In genomic region chr11:112779762-112780161, GRCm38 (mm10) we compare ENCODE assay signal across 8 mouse cellular contexts. TPM values are rescaled to one million over a fixed set of nuclear protein-coding genes. Genes with fewer than 3 reads are reported as not detected.
A peak's percentile ranks its signal among the peaks of the same experiment; 100 is the strongest.
DNase-seq lines count a peak whose midpoint lies in the region; ATAC-seq and TF ChIP-seq lines count a peak whose summit lies in the region.

No protein-coding gene starts in this region.

- ATAC-seq in embryonic facial prominence, embryonic 11.5 days (replicated peaks; ENCODE audit: insufficient number of reproducible peaks, low FRiP score, low TSS enrichment, low read depth), result no peak
- ATAC-seq in hindbrain, embryonic 13.5 days (ENCODE audit: low FRiP score), result no peak
- ATAC-seq in liver, postnatal 0 days, result no peak
- ATAC-seq in stomach, postnatal 0 days (ENCODE audit: low FRiP score, low TSS enrichment), result no peak
- no peak for ATAC-seq in cerebellum, adult (ENCODE audit: insufficient number of reproducible peaks, low FRiP score, low TSS enrichment)

- intact Hi-C loops in heart, adult 2 months (cut with DNase I), result loop anchor here (2.0 to 5.0 kb wide), 3 partner anchors 73 to 1243 kb away; no protein-coding TSS in a partner anchor

- no peak for TF ChIP-seq EP300 in heart, adult 2 months (IDR thresholded peaks at IDR 0.05; ENCODE audit: insufficient read depth, low read depth, low read length)
- no peak for TF ChIP-seq EP300 in MEL (IDR thresholded peaks at IDR 0.05; ENCODE audit: low read depth in 1 of 2, low read length in 2 of 2)
- no peak for TF ChIP-seq EP300 in liver, postnatal 0 days (IDR thresholded peaks at IDR 0.05; ENCODE audit: low read depth)
- TF ChIP-seq EP300 in stomach, postnatal 0 days (optimal IDR thresholded peaks at IDR 0.05), result no peak

- TF ChIP-seq CTCF in heart, adult 2 months (IDR thresholded peaks at IDR 0.05), result peak; percentile 82
- peak in 1 of 3 experiments; percentile 9; a peak in 1 of 6 replicates for TF ChIP-seq CTCF in MEL (IDR thresholded peaks at IDR 0.05 in 2 of 3, conservative IDR thresholded peaks at IDR 0.05 in 1 of 3; ENCODE audit: control insufficient read depth in 1 of 3, insufficient read depth in 1 of 3, low read depth in 2 of 3, low read length in 3 of 3, poor library complexity in 1 of 3, severe bottlenecking in 1 of 3)
- peak; percentile 61 for TF ChIP-seq CTCF in liver, postnatal 0 days (IDR thresholded peaks at IDR 0.05; ENCODE audit: low read depth)
- peak; percentile 85 for TF ChIP-seq CTCF in stomach, postnatal 0 days (IDR thresholded peaks at IDR 0.05; ENCODE audit: low read depth)

- no peak overlapping the region for H3K27ac ChIP-seq in heart, adult 2 months
- H3K27ac ChIP-seq in heart, embryonic 10.5 days, result no peak overlapping the region
- H3K27ac ChIP-seq in MEL (ENCODE audit: control insufficient read depth, low read depth, low read length), result no peak overlapping the region
- no peak overlapping the region for H3K27ac ChIP-seq in embryonic facial prominence, embryonic 11.5 days (replicated peaks; ENCODE audit: low read depth, low read length)
- no peak overlapping the region for H3K27ac ChIP-seq in hindbrain, embryonic 13.5 days
- no peak overlapping the region for H3K27ac ChIP-seq in liver, postnatal 0 days (ENCODE audit: low read depth)
- H3K27ac ChIP-seq in stomach, postnatal 0 days (replicated peaks), result no peak overlapping the region

- no peaks in the 10 kb centered on the region for H3K79me2 ChIP-seq in heart, adult 2 months (replicated peaks; ENCODE audit: control insufficient read depth, insufficient read depth, low read length)
- no peaks in the 10 kb centered on the region for H3K79me2 ChIP-seq in MEL (ENCODE audit: control insufficient read depth, insufficient read depth, low read length, poor library complexity)

- no peaks in the 10 kb centered on the region for H3K36me3 ChIP-seq in heart, adult 2 months (ENCODE audit: control insufficient read depth, insufficient read depth, low read length)
- H3K36me3 ChIP-seq in heart, embryonic 10.5 days, result no peaks in the 10 kb centered on the region
- H3K36me3 ChIP-seq in MEL (ENCODE audit: control insufficient read depth in 1 of 2, insufficient read depth in 2 of 2, low read length in 2 of 2), result no peaks in the 10 kb centered on the region
- no peaks in the 10 kb centered on the region for H3K36me3 ChIP-seq in embryonic facial prominence, embryonic 11.5 days (replicated peaks; ENCODE audit: control insufficient read depth, insufficient read depth, low read depth, low read length)
- H3K36me3 ChIP-seq in hindbrain, embryonic 13.5 days, result no peaks in the 10 kb centered on the region
- no peaks in the 10 kb centered on the region for H3K36me3 ChIP-seq in liver, postnatal 0 days (replicated peaks; ENCODE audit: insufficient read depth, low read length)
- 0 out of 2 replicates have a peak, but pooled peaks cover under 1% of the 10 kb centered on the region for H3K36me3 ChIP-seq in stomach, postnatal 0 days (ENCODE audit: control insufficient read depth, insufficient read depth, low read length)

- peak; percentile 18 to 33 for DNase-seq in heart, adult 2 months
- no peak for DNase-seq in heart, embryonic 10.5 days (ENCODE audit: low spot score)
- no peak for DNase-seq in MEL (ENCODE audit: low read depth, low spot score)
- peak; percentile 86 for DNase-seq in embryonic facial prominence, embryonic 11.5 days (ENCODE audit: low spot score)
- peak; percentile 23 for DNase-seq in liver, postnatal 0 days
- peak; percentile 60 for DNase-seq in stomach, postnatal 0 days (ENCODE audit: low spot score)

- no peaks in the 10 kb centered on the region for H3K9me3 ChIP-seq in heart, embryonic 10.5 days
- H3K9me3 ChIP-seq in MEL (replicated peaks; ENCODE audit: insufficient read depth, low read length), result no peaks in the 10 kb centered on the region
- no peaks in the 10 kb centered on the region for H3K9me3 ChIP-seq in embryonic facial prominence, embryonic 11.5 days (replicated peaks; ENCODE audit: control insufficient read depth, low read length)
- H3K9me3 ChIP-seq in hindbrain, embryonic 13.5 days, result no peaks in the 10 kb centered on the region
- H3K9me3 ChIP-seq in liver, postnatal 0 days (ENCODE audit: low read length), result no peaks in the 10 kb centered on the region
- no peaks in the 10 kb centered on the region for H3K9me3 ChIP-seq in stomach, postnatal 0 days (ENCODE audit: control insufficient read depth, low read length)

- peak; percentile 16 for TF ChIP-seq RAD21 in MEL (IDR thresholded peaks at IDR 0.05; ENCODE audit: low read depth, low read length)

- no peak overlapping the region for H3K4me2 ChIP-seq in embryonic facial prominence, embryonic 11.5 days (ENCODE audit: low read depth, low read length)
- H3K4me2 ChIP-seq in hindbrain, embryonic 13.5 days, result 0 out of 2 replicates have a peak overlapping the region, but pooled peaks have one; percentile 94
- H3K4me2 ChIP-seq in liver, postnatal 0 days (ENCODE audit: low read depth, low read length), result no peak overlapping the region
- H3K4me2 ChIP-seq in stomach, postnatal 0 days (replicated peaks; ENCODE audit: low read depth), result no peak overlapping the region

- 3% methylated on average over 10 of the region's 10 CpGs for WGBS in heart, adult 2 months
- under 1% methylated on average over 10 of the region's 10 CpGs for WGBS in heart, embryonic 10.5 days
- under 1% methylated on average over 10 of the region's 10 CpGs for WGBS in embryonic facial prominence, embryonic 11.5 days
- under 1% methylated on average over 10 of the region's 10 CpGs for WGBS in hindbrain, embryonic 13.5 days
- WGBS in liver, postnatal 0 days (ENCODE audit: insufficient replicate concordance), result 3% methylated on average over 10 of the region's 10 CpGs
- WGBS in stomach, postnatal 0 days, result 3% methylated on average over 10 of the region's 10 CpGs

- H3K9ac ChIP-seq in heart, adult 2 months (ENCODE audit: low read depth, low read length), result no peak overlapping the region
- no peak overlapping the region for H3K9ac ChIP-seq in MEL (ENCODE audit: control insufficient read depth, low read depth, low read length, poor library complexity, severe bottlenecking)
- H3K9ac ChIP-seq in embryonic facial prominence, embryonic 11.5 days (replicated peaks; ENCODE audit: low read length), result no peak overlapping the region
- H3K9ac ChIP-seq in hindbrain, embryonic 13.5 days, result no peak overlapping the region
- no peak overlapping the region for H3K9ac ChIP-seq in liver, postnatal 0 days (replicated peaks)
- H3K9ac ChIP-seq in stomach, postnatal 0 days (ENCODE audit: low read length), result no peak overlapping the region

- H3K4me3 ChIP-seq in heart, adult 2 months, result no peak overlapping the region
- H3K4me3 ChIP-seq in heart, embryonic 10.5 days, result no peak overlapping the region
- no peak overlapping the region for H3K4me3 ChIP-seq in MEL (ENCODE audit: control insufficient read depth in 1 of 2, insufficient read depth in 1 of 2, low read depth in 2 of 2, low read length in 2 of 2)
- no peak overlapping the region for H3K4me3 ChIP-seq in embryonic facial prominence, embryonic 11.5 days (ENCODE audit: low read depth, low read length)
- no peak overlapping the region for H3K4me3 ChIP-seq in hindbrain, embryonic 13.5 days
- H3K4me3 ChIP-seq in liver, postnatal 0 days (ENCODE audit: low read depth, low read length), result no peak overlapping the region
- H3K4me3 ChIP-seq in stomach, postnatal 0 days (ENCODE audit: low read depth, low read length), result no peak overlapping the region

- no peak for TF ChIP-seq POLR2A in heart, adult 2 months (IDR thresholded peaks at IDR 0.05; ENCODE audit: insufficient read depth, low read depth, low read length)
- no peak for TF ChIP-seq POLR2A in MEL (IDR thresholded peaks at IDR 0.05; ENCODE audit: control insufficient read depth in 1 of 2, insufficient read depth in 1 of 2, low read depth in 1 of 2, low read length in 2 of 2, poor library complexity in 1 of 2)

- no peaks in the 10 kb centered on the region; the same call in 1 of the 2 replicates for H3K4me1 ChIP-seq in heart, adult 2 months (ENCODE audit: control insufficient read depth, insufficient read depth, low read length)
- peaks cover 38% of the 10 kb centered on the region for H3K4me1 ChIP-seq in heart, embryonic 10.5 days
- H3K4me1 ChIP-seq in MEL (ENCODE audit: control insufficient read depth in 1 of 2, insufficient read depth in 2 of 2, low read length in 2 of 2), result no peaks in the 10 kb centered on the region
- peaks cover 4% of the 10 kb centered on the region for H3K4me1 ChIP-seq in embryonic facial prominence, embryonic 11.5 days (ENCODE audit: control insufficient read depth, insufficient read depth, low read length)
- H3K4me1 ChIP-seq in hindbrain, embryonic 13.5 days (replicated peaks), result peaks cover 53% of the 10 kb centered on the region
- peaks cover 5% of the 10 kb centered on the region for H3K4me1 ChIP-seq in liver, postnatal 0 days (ENCODE audit: insufficient read depth)
- H3K4me1 ChIP-seq in stomach, postnatal 0 days (replicated peaks; ENCODE audit: control insufficient read depth, insufficient read depth), result peaks cover 3% of the 10 kb centered on the region

- H3K27me3 ChIP-seq in heart, adult 2 months (ENCODE audit: control insufficient read depth, insufficient read depth, low read length), result peaks cover 25% of the 10 kb centered on the region
- H3K27me3 ChIP-seq in heart, embryonic 10.5 days (ENCODE audit: insufficient read depth, poor library complexity, severe bottlenecking), result peaks cover 74% of the 10 kb centered on the region
- no peaks in the 10 kb centered on the region for H3K27me3 ChIP-seq in MEL (ENCODE audit: control insufficient read depth in 1 of 2, insufficient read depth in 2 of 2, low read length in 2 of 2)
- H3K27me3 ChIP-seq in embryonic facial prominence, embryonic 11.5 days (ENCODE audit: control insufficient read depth, insufficient read depth, low read length), result no peaks in the 10 kb centered on the region; the same call in 1 of the 2 replicates
- H3K27me3 ChIP-seq in hindbrain, embryonic 13.5 days, result peaks cover 50% of the 10 kb centered on the region
- peaks cover 71% of the 10 kb centered on the region for H3K27me3 ChIP-seq in liver, postnatal 0 days (ENCODE audit: insufficient read depth, low read length)
- H3K27me3 ChIP-seq in stomach, postnatal 0 days (ENCODE audit: control insufficient read depth, insufficient read depth, low read length), result no peaks in the 10 kb centered on the region

TF ChIP-seq in MEL, 35 proteins besides CTCF, POLR2A, EP300 and RAD21 (continues in another document):
- no peak for TF ChIP-seq MAZ (IDR thresholded peaks at IDR 0.05; ENCODE audit: low read depth, low read length)

RNA-seq across cellular contexts. Expression of gene Sox9, which starts 2.3 kb away (rescaled TPM):
- total RNA-seq in heart, adult 2 months (2021), result 1 to 10 TPM; 1.3 to 1.5 TPM
- polyA plus RNA-seq in heart, adult 2 months (2012; rRNA removed), result 1.9 and 2.7 TPM in 2 replicates
- 40.6 and 56.9 TPM in 2 replicates for polyA plus RNA-seq in heart, embryonic 10.5 days (2016; fragmentation: Nextera tagmentation; extraction: Ambion mirVana)
- not detected in 2 replicates for total RNA-seq in MEL (2012; rRNA removed)
- polyA plus RNA-seq in MEL (2012; ENCODE audit: insufficient read depth in 1 of 2, insufficient read length in 2 of 2, low read depth in 1 of 2, low replicate concordance in 2 of 2, missing spikeins in 1 of 2), result not detected
- polyA plus RNA-seq in embryonic facial prominence, embryonic 11.5 days (2014; fragmentation: Nextera tagmentation; extraction: Ambion mirVana), result 91.9 and 93.0 TPM in 2 replicates
- 54.7 and 66.4 TPM in 2 replicates for polyA plus RNA-seq in hindbrain, embryonic 13.5 days (2015; fragmentation: Nextera tagmentation; extraction: Ambion mirVana)
- 2.5 TPM in 2 replicates for polyA plus RNA-seq in liver, postnatal 0 days (2015; fragmentation: Nextera tagmentation; extraction: Ambion mirVana)
- polyA plus RNA-seq in stomach, postnatal 0 days (2015; fragmentation: Nextera tagmentation; extraction: Ambion mirVana), result 26.7 and 27.0 TPM in 2 replicates

Comparison
In these comparisons a context has a peak if more than half of its experiments do, and no peak if none do; other contexts are left out.
1. DNase-seq: peak in heart, adult 2 months (2 of 2), embryonic facial prominence, embryonic 11.5 days (single experiment), liver, postnatal 0 days (single experiment) and stomach, postnatal 0 days (single experiment); none in heart, embryonic 10.5 days (single experiment) and MEL (single experiment).